Mouse (Mus musculus) left cerebral cortex, adult 8-10 months (tissue): ENCODE results near the gene Clcf1. TPM values are rescaled to one million over a fixed set of nuclear protein-coding genes. Genes with fewer than 3 reads are reported as not detected.

Experiments
- DNase-seq, 2 experiments: peaks; one replicate each; pipeline ENCODE4 v3.0.0; 2022; ENCODE audit warnings: low spot score in 2 of 2
- total RNA-seq, 4 experiments: library from RNA; stranded (reverse); gene quantifications; 2 replicates each; pipeline ENCODE4 v1.2.4; 2022

The Clcf1 gene
- total RNA-seq, 4 experiments from 2014 or later: 0.65 to 2.4 (median 1.2) TPM

GRCm38 (mm10) chr19:4192251-4192985 lies 21.6 kb upstream of the Clcf1 start:
- no peak for DNase-seq

- no peak for DNase-seq
These were observed 20.9 kb upstream of the Clcf1 start for GRCm38 (mm10) chr19:4193129-4193528.

GRCm38 (mm10) chr19:4194021-4194724 lies 19.9 kb upstream of the Clcf1 start:
- no peak for DNase-seq

- DNase-seq: no peak
These were observed 19.0 kb upstream of the Clcf1 start for GRCm38 (mm10) chr19:4194776-4195650.

- no peak for DNase-seq
These were observed 18.0 kb upstream of the Clcf1 start for GRCm38 (mm10) chr19:4196048-4196447.

- DNase-seq: no peak
These were observed 17.5 kb upstream of the Clcf1 start for GRCm38 (mm10) chr19:4196548-4196947.

- no peak for DNase-seq
These were observed 16.9 kb upstream of the Clcf1 start for GRCm38 (mm10) chr19:4197180-4197579.

- DNase-seq: peak; percentile 86 to 97
These were observed 12.6 kb upstream of the Clcf1 start, which contains the start of gene Rad9a for GRCm38 (mm10) chr19:4201291-4201909. Gene Rad9a (minus strand): TSS chr19:4201662.

- DNase-seq: no peak
These were observed 11.9 kb upstream of the Clcf1 start for GRCm38 (mm10) chr19:4202149-4202548.

GRCm38 (mm10) chr19:4203148-4203547 lies 10.9 kb upstream of the Clcf1 start:
- DNase-seq: no peak

GRCm38 (mm10) chr19:4203604-4204326 lies 10.3 kb upstream of the Clcf1 start:
- no peak for DNase-seq

- DNase-seq: no peak
These were observed 9.1 kb upstream of the Clcf1 start for GRCm38 (mm10) chr19:4204889-4205288.

GRCm38 (mm10) chr19:4206971-4207370 lies 7.1 kb upstream of the Clcf1 start:
- DNase-seq: no peak

GRCm38 (mm10) chr19:4208563-4208962 lies 5.5 kb upstream of the Clcf1 start:
- DNase-seq: no peak

- DNase-seq: no peak
These were observed 2.0 kb upstream of the Clcf1 start for GRCm38 (mm10) chr19:4211891-4212588.

- DNase-seq: no peak
These were observed 489 bp upstream of the Clcf1 start for GRCm38 (mm10) chr19:4213524-4213974.

- DNase-seq: no peak
These were observed 873 bp downstream of the Clcf1 start for GRCm38 (mm10) chr19:4214771-4215450.

- DNase-seq: no peak
These were observed 1.4 kb downstream of the Clcf1 start for GRCm38 (mm10) chr19:4215451-4215840.

GRCm38 (mm10) chr19:4216041-4216685 lies 2.1 kb downstream of the Clcf1 start:
- no peak for DNase-seq
